Mouse (Mus musculus) forebrain, embryonic 11.5 days (tissue): ENCODE data around the gene Pgm2. TPM values are rescaled to one million over a fixed set of nuclear protein-coding genes. Genes with fewer than 3 reads are reported as not detected.
A peak's percentile ranks its signal among the peaks of the same experiment; 100 is the strongest.

Source experiments
- ATAC-seq: fragments of 200-750 bp; cut with Nextera tagmentation; replicated peaks from 2 replicates; pipeline ENCODE4 v1.8.0; 2017; ENCODE audit warnings: moderate TSS enrichment; ENCODE audit not compliant: low FRiP score
- DNase-seq: peaks from one replicate; pipeline ENCODE4 v3.0.0-alpha.2; 2017; ENCODE audit warnings: low spot score
- H3K27ac ChIP-seq: fragments of 300-500 bp; sonication (generic); 2 replicates; pipeline ENCODE4 v1.5.1; 2014; ENCODE audit warnings: low read depth, low read length
- H3K27me3 ChIP-seq: fragments of 300-500 bp; sonication (generic); 2 replicates; pipeline ENCODE4 v1.6.1; 2014; ENCODE audit warnings: mild to moderate bottlenecking, low read length, mixed read lengths; ENCODE audit not compliant: control insufficient read depth, insufficient read depth
- H3K36me3 ChIP-seq: fragments of 300-500 bp; sonication (generic); 2 replicates; pipeline ENCODE4 v1.6.1; 2014; ENCODE audit warnings: mild to moderate bottlenecking, low read length, moderate library complexity, mixed read lengths; ENCODE audit not compliant: control insufficient read depth, insufficient read depth
- H3K4me1 ChIP-seq: fragments of 300-500 bp; sonication (generic); replicated peaks from 2 replicates; pipeline ENCODE4 v1.6.1; 2014; ENCODE audit warnings: low read length, mixed read lengths; ENCODE audit not compliant: control insufficient read depth, insufficient read depth
- H3K4me2 ChIP-seq: fragments of 300-500 bp; sonication (generic); 2 replicates; pipeline ENCODE4 v1.6.1; 2014; ENCODE audit warnings: low read depth, mild to moderate bottlenecking, low read length, moderate library complexity, mixed read lengths; ENCODE audit not compliant: severe bottlenecking
- H3K4me3 ChIP-seq: fragments of 300-500 bp; sonication (generic); 2 replicates; pipeline ENCODE4 v1.5.1; 2014; ENCODE audit warnings: low read depth, low read length
- H3K9ac ChIP-seq: fragments of 300-500 bp; sonication (generic); 2 replicates; pipeline ENCODE4 v1.6.1; 2014; ENCODE audit warnings: low read length
- H3K9me3 ChIP-seq: fragments of 300-500 bp; sonication (generic); 2 replicates; pipeline ENCODE4 v1.6.1; 2016; ENCODE audit warnings: low read length, mixed read lengths; ENCODE audit not compliant: control insufficient read depth
- WGBS: fragments of 180-500 bp; shearing (Covaris S2); extraction: QIAGEN DNeasy Blood & Tissue Kit; methylation state at CpG from one replicate; pipeline ENCODE4 v1.1.7; 2014; 5-methylcytosine and 5-hydroxymethylcytosine counted together
- polyA plus RNA-seq: library from polyadenylated mRNA; unstranded; fragments of >200 nt; fragmentation: Nextera tagmentation; extraction: Ambion mirVana; gene quantifications from 2 replicates; pipeline ENCODE4 v1.2.1, GENCODE M21; 2014

Pgm2 gene
- polyA plus RNA-seq, 1 experiment from 2014 or later: 29.7 TPM

DNA sequence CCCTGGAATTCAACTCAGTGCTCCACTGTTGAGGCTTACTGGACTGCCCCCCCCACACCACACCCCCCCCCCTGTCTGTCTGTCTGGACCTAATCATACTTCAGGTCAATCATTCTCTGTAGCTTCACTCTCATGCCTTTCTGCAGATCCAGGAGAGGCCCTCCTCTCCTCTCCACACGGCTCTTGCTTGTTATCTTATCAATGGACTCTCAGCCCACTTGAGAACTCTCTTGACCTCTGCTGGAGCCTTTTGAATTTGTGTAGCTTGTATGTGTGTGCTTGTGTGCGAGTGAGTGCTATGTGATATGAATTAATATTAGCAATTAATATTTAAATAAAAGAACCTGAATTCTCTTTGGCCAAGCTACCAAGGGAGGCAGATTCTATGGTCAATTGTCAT is 26.6 kb upstream of the Pgm2 start:
- Histone ChIP-seq H3K4me2 (no peak overlapping the region), H3K4me1 (no peaks in the 10 kb centered on the region), H3K9me3 (no peaks in the 10 kb centered on the region), H3K4me3 (no peak overlapping the region), H3K27me3 (no peaks in the 10 kb centered on the region), H3K9ac (no peak overlapping the region), H3K27ac (no peak overlapping the region), H3K36me3 (no peaks in the 10 kb centered on the region)
- DNase-seq: no peak
- WGBS: 70% methylated on average over 2 of the region's 2 CpGs
- no peak for ATAC-seq

DNA sequence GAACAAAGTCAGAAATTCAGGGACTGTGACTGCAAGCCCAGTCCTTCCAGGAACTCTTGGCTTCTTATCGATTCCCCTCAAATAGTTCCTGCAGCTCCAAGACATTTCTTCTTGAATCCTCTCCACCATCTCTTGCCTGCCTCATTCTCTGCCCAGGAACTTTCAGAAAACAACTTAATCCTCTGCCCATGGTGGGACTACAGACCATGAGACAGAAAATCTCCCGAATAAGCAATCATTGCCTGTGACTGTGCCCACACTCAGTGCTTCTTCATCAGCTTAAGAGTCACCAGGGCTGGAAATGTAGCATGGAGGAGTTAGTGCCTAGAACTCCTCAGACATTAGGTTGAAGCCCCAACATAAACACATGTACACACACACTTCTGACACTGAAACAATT is 25.2 kb upstream of the Pgm2 start:
- Histone ChIP-seq H3K27ac (no peak overlapping the region), H3K27me3 (no peaks in the 10 kb centered on the region), H3K9ac (no peak overlapping the region), H3K4me1 (no peaks in the 10 kb centered on the region), H3K36me3 (no peaks in the 10 kb centered on the region), H3K9me3 (no peaks in the 10 kb centered on the region), H3K4me2 (no peak overlapping the region), H3K4me3 (no peak overlapping the region)
- 81% methylated on average over 2 of the region's 2 CpGs for WGBS
- no peak for ATAC-seq
- DNase-seq: no peak

DNA sequence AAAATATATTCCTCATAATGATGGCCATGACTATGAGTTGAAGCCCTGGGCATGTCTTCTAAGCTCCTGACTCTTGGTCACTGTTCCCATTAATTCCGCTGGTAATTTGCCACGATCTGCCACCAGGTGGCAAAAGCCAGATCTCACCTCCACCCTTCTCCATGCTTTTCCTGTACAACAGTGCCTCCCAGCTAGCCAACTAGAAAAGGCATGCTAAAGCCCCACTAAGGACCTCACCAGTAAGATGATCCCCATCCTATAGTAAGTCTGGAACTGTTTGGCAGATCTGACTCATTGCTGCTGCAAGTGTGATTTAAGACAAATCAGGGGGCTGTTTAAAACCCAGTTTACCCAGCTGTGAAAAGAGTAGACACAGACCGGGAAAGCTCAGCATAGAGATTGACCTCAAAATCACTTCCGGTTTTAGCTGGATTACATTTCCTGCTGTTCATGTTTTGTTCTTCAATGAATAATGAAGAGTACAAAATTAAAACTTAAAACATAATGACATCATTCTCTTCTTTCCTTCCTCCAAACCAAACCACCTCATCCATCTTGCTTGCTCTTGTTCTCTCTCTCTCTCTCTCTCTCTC is 22.6 kb upstream of the Pgm2 start:
- Histone ChIP-seq H3K4me3 (no peak overlapping the region), H3K36me3 (no peaks in the 10 kb centered on the region), H3K4me1 (no peaks in the 10 kb centered on the region), H3K9me3 (no peaks in the 10 kb centered on the region), H3K27me3 (no peaks in the 10 kb centered on the region), H3K4me2 (no peak overlapping the region), H3K9ac (no peak overlapping the region), H3K27ac (no peak overlapping the region)
- DNase-seq (peak; percentile 72), ATAC-seq (peak; percentile 72; the same call in 1 of the 2 replicates)
- WGBS: 33% methylated on average over 4 of the region's 4 CpGs

DNA sequence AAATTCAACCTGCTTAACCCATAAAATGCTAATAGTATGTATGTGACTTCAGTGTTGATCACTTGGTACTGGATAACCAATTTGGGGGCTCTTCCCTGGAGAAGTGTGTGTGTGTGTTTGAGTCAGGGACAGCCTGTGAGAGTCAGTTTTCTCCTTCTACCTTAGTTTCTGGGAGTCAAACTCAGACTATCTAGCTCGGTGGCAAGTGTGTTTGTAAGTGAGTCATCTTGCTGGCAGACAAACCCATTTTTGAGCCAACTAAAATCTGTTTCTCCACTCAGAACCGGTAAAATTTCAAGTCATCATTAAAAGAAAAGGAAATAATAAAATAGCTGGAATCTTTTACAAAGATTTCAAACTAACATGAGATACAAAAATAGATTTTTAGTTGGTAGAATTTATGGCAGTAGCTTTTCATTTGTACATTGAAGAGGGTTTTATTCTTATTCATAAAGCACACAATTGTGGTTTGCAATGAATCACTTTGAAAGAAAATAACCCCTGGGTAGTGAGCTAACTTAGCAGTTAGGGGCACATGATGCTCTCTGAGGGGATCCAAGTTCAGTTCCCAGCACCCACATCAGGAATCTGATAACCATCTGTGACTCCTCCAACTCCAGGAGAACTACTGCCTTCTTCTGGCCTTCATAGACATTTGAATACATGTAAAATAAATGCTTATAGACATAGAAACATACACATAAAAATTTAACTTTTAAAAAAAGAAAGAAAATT is 21.8 kb upstream of the Pgm2 start:
- ATAC-seq: no peak
- H3K36me3 ChIP-seq: no peaks in the 10 kb centered on the region
- no peak overlapping the region for H3K27ac ChIP-seq
- H3K4me3 ChIP-seq: no peak overlapping the region
- 73% methylated on average over 2 of the region's 2 CpGs for WGBS
- H3K9me3 ChIP-seq: no peaks in the 10 kb centered on the region
- H3K27me3 ChIP-seq: no peaks in the 10 kb centered on the region
- no peak overlapping the region for H3K4me2 ChIP-seq
- H3K9ac ChIP-seq: no peak overlapping the region
- no peaks in the 10 kb centered on the region for H3K4me1 ChIP-seq
- no peak for DNase-seq

DNA sequence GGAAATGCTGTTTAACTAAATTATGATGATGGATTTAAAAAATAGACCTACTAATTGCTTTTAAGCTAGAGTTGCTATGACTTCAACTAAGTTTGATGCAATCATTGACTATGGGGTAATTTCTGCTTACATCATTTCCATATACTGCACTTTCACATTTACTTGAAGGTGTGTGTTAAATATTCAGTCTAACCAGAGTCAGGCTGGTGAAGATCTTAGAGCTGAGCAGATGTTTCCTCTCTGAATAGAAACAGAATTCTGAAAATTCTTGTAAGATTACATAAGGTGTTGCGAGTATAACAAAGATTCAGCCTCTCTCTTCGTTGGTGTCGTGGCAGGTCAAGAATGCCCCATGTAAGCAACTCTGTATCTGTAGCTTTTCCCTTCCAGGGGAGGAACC is 18.3 kb upstream of the Pgm2 start:
- H3K27ac ChIP-seq: no peak overlapping the region
- no peaks in the 10 kb centered on the region for H3K9me3 ChIP-seq
- ATAC-seq: no peak
- no peak overlapping the region for H3K4me2 ChIP-seq
- WGBS: 86% methylated on average over 3 of the region's 3 CpGs
- DNase-seq: no peak
- H3K9ac ChIP-seq: no peak overlapping the region
- H3K36me3 ChIP-seq: no peaks in the 10 kb centered on the region
- no peaks in the 10 kb centered on the region for H3K4me1 ChIP-seq
- no peaks in the 10 kb centered on the region for H3K27me3 ChIP-seq
- H3K4me3 ChIP-seq: no peak overlapping the region

DNA sequence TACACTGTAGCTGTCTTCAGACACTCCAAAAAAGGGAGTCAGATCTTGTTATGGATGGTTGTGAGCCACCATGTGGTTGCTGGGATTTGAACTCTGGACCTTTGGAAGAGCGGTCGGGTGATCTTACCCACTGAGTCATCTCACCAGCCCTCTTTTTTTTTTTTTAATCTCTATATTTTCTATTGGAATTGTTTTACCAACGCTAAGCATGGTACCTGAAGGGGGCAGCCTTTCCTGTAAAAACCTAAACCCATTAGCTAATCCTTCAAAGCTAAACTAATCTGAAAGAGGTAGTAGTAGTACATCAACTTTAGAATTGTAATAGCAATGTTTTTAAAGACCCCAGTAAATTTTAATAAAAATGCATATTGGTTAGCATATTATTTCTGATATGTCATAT is 17.2 kb upstream of the Pgm2 start:
- Histone ChIP-seq H3K4me2 (no peak overlapping the region), H3K27ac (no peak overlapping the region), H3K27me3 (no peaks in the 10 kb centered on the region), H3K4me1 (no peaks in the 10 kb centered on the region), H3K9ac (no peak overlapping the region), H3K9me3 (no peaks in the 10 kb centered on the region), H3K36me3 (no peaks in the 10 kb centered on the region), H3K4me3 (no peak overlapping the region)
- DNase-seq (no peak), ATAC-seq (no peak)
- WGBS: 54% methylated on average over 3 of the region's 3 CpGs

DNA sequence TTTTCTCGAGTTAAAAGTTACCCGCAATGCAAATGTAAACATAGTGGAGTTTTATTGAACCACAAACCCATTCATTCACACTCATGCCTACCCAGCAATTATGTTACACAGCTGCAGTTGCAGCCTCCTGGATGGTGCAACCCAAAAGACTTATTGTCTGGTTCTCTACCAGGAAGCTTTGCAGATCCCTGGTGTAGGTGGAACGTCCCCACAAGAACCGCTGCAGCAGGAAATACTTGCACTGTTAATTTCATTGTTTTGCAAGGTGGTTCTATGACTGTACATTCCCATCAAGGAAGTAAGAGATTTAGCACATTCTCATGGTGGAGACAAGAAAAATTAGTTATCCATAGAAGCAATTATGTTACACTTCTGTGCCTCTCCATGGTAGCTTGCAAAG is 15.4 kb upstream of the Pgm2 start:
- no peaks in the 10 kb centered on the region for H3K9me3 ChIP-seq
- no peaks in the 10 kb centered on the region for H3K27me3 ChIP-seq
- H3K27ac ChIP-seq: no peak overlapping the region
- whole genome bisulfite sequencing: 87% methylated on average over 4 of the region's 4 CpGs
- H3K4me1 ChIP-seq: no peaks in the 10 kb centered on the region
- ATAC-seq (no peak), DNase-seq (no peak)
- no peaks in the 10 kb centered on the region for H3K36me3 ChIP-seq
- no peak overlapping the region for H3K4me3 ChIP-seq
- H3K9ac ChIP-seq: no peak overlapping the region
- H3K4me2 ChIP-seq: no peak overlapping the region

GRCm38 (mm10) chr5:64078740-64079461 is 13.8 kb upstream of the Pgm2 start:
- no peaks in the 10 kb centered on the region for H3K27me3 ChIP-seq
- ATAC-seq (no peak), DNase-seq (no peak)
- H3K9me3 ChIP-seq: no peaks in the 10 kb centered on the region
- no peak overlapping the region for H3K4me2 ChIP-seq
- no peaks in the 10 kb centered on the region for H3K36me3 ChIP-seq
- H3K27ac ChIP-seq: no peak overlapping the region
- WGBS: 76% methylated on average over 7 of the region's 7 CpGs
- H3K4me1 ChIP-seq: no peaks in the 10 kb centered on the region
- H3K9ac ChIP-seq: no peak overlapping the region
- H3K4me3 ChIP-seq: no peak overlapping the region
